Mouse (Mus musculus) embryo, embryonic 11.5 days (tissue): Measurements from ENCODE around the gene Ccdc102a.
A peak's percentile ranks its signal among the peaks of the same experiment; 100 is the strongest.

Source experiments
- DNase-seq: peaks from one replicate; pipeline ENCODE4 v3.0.0-alpha.2; 2012; ENCODE audit warnings: low read depth, low spot score

Ccdc102a gene

DNA sequence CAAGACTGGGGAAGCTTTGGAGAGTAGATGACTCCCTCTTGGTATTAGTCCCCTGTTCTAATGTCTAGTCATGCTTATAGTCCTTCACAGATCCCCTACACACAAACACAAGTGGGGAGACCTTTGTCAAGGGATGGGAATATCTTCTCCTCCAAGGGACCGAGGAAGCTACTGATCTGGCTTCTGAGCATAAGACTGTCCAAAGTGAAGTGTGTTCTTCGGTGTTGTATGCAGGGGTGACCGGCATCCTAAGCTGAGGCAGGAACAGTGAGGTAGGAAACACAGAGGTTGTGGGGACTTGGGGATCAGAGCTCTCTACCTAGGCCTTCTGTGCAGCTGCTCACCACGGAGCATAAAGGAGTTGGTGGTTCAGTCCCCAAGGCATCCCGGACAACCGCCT lies 4.3 kb upstream of the Ccdc102a start:
- DNase-seq: no peak

DNA sequence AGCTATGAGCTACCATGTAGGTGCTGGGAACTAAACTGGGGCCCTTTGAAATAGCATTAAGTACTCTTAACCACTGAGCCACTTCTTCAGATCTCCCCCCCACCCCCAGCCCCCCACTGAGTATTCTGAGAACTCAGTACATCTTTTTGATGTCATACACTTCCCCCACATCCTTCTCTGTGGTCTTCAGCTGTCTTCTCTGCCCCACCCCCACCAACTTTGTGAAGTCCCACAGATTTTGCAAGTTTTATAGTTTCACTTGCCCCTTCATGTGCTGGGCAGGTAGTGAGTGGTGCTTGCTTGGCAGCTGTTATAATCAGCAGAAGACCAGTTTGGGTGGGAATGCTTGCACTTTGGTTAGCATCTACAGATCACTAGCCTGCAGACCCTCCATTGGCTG lies 1.4 kb upstream of the Ccdc102a start:
- DNase-seq: no peak

DNA sequence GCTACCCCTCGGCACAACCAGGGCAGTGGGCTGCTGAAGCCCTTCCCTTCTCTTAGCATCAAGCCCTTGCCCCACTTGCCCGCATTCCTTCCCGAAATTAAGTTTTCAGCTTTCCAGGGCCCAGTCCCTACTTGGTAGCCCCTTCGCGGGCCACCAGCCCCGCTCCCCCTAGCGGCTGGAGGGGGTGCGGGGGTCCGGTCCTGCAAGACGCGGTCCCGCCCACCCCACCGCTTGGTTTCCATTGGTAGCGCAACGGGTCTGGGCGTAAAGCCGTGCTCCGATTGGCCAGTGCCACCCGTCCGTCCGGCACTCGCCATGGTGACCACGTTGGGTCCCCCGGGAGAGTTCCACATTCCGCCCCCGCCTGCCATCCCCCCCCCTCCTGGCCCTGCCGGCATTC lies 546 bp downstream of the Ccdc102a start:
- DNase-seq: peak; percentile 96

DNA sequence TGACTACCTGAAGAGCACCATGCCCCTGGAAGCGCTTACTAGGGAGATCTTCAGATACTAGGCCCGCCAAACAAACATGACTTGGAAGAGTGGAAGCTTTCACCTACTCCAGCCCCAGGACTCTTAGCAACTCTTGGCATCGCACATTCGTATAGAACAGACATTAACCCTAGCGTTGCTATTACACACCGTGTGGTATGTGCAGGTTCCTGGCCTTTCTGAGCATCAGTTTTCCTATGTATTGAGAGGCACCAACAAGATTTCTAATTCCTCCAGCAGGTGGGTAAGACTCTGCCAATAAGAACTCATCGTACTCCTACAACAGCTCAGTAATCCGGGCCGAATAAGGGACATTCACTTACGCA lies 956 bp downstream of the Ccdc102a start:
- no peak for DNase-seq

DNA sequence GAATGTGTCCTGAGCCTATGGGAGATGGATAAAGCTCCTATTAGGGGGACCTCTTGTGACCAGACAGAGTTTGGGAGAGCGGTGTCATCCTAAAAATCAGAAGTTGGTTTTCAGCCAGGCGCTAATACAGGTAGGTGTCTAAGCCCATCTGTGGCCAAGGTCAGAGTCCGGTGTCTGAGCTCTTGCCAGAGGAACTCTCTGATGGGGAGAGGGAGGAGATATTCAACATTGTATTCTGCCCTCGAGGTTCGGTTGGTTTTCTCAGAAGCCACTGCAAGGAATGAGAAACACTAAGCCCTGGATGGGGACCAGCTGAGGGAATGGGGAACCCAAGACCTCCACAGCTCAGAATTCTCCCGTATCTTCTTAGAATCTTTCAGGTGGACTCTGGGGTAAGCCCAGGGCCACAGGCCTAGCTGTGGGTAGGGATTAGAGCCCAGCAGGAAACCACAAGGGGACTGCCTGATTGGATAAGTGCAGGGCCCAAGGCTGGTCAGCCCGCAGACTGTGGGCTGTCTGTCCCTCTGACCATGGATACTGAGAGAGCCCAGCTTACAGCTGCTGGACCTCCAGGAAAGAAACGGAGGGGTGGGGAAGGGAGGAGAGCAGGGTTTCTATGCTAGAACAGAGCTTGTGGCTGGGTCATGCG lies 1.5 kb downstream of the Ccdc102a start:
- no peak for DNase-seq

DNA sequence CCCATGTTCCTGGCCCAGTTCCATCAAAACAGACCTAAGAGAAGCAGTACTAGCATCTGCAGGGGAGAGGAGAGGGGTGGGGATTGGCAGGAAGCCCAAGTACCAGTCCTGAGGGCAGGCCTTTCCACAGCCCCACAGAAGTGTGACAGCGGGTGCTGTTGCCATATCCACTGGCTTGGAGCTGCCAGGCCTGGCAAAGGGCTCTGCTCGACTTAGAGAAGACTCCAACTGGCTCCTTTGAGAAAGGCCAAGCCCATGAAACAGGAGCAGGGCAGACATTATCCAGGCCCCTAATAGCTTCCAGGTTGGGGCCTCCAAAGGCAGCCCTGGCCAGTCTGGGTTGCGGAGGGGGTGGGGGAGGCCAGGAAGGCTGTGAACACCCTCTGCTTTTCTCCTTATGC lies 3.2 kb downstream of the Ccdc102a start:
- no peak for DNase-seq

DNA sequence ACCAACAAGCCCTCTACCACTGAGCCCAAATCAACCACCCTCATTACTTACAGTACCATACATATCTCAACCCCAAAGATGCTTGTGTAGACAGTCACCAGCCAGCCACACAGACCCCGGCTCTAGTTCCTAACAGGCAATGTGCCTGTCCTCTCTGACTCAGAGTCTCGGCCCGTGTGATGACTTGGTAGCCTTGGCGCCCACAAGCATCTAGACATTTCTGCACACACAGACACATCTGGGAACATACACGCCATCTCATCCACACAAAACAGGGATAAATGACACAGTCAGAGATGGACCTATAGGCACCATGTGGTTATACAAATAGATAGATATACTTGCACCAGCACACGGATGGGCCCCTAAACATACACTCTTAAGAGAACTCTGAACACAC lies 3.6 kb downstream of the Ccdc102a start:
- no peak for DNase-seq

DNA sequence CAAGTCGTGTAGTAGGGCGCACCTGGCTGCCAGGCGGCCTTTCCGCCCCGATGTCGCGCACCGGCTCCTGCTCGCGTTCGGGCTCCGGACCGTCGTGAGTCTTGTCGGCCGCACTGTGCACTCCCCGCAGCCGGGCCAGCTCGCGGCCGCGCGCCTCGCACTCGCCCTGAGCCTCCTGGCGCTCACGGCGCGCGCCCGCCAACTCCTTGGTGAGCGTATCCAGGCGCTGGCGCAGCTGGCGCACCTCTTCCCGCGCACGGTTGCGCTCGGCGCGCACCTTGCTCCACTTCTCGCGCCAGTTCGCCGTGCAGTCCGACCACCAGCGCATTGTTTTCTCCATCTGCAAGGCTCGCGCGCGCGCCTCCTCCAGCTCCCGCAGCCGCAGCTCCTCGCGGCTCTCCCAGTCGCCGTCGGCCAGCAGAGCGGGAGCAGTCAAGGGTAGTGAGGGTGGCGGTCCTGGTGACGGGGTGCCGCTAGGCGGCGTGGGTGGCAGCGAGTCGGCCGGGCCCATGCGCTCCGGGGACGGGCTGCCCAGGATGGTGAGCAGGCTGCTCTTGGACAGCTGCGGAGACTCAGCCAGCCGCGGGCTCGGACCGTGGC lies 4.7 kb downstream of the Ccdc102a start:
- peak; percentile 67 for DNase-seq

DNA sequence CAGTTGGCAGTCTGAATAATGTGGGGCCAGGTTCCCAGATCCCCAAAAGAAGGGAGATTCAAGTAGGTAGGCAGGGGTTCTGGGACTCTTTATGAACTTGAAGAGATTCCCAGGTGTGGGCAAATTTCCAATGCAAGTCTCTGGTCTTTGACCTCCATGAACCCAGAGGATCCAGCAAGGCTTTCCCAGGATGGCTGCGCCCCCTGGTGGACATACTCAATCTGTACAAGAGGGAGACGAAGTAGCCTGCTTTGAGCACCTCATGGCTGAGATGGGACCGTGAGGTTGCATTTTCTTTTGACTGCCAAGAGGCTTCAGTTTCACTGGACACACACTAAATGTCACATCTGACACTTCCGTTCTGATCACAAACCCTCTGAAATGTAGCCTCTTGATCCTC lies 9.1 kb downstream of the Ccdc102a start:
- DNase-seq: peak; percentile 73

DNA sequence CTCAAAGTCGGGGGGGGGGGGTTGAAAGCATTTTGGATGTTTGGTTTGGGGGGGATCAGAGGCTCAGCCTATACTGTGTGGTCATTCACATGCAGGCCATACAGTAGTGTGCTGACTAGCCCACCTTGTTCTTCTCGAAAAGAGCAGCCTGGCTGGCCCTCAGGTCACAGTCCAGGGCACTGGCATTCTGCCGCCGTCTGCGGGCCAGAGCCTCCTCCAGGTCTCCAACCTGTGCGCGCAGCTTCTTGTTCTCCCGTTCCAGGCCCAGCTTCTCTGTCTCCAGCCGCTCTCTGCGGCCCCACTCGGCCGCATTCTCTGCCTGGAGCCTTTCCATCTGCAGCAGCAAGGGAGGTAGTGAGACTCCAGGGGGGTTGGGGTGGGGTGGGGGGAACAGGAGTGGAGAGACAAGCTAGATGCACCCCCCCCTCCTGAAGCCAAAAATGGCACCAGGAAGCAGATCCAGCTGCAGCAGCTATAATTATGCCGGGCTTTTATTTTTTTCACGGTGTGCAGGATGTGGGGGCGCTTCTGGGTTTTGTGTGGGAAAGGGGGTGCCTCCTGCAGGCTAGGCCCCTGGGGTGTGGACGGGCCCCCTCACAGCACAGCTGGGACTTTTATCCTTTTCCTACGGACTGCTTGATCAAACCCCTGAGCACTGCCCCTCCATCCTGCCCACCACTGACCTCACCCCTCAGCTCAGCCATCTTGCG lies 10.2 kb downstream of the Ccdc102a start:
- DNase-seq: no peak

DNA sequence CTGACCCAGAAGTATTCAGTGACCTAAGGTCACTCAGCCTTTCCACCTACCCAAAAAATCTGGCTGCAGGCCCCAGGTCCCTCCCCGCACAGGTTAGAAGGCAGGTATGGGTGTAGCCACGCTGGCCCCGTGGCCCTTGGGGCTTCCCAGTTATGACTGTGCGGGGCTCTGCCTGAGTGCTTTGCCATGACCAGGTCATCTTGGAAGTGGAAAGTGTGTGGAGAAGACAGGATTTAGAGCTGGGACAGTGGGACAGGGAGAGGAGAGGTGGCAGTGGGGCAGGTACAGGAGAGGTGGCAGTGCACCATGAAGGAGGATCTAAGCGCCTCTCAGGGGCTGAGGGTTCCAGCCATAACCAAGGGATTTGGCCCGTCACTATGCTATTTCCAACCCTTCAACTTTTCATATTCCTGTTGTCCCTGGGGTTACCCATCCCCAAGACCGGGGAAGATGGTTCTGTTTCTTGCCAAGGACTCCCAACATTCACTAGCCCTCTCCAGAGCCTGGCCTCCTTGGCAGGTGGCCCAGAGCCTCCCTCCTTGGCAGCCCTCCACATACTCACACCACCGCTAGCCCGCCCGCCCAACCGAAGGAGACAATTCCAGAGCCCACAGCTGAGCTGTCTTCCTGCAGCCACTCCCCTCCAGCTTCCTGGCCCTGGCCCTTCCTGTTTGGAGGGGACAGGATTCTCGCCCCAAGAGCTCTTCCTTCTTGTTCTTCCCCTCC lies 13.3 kb downstream of the Ccdc102a start:
- no peak for DNase-seq

DNA sequence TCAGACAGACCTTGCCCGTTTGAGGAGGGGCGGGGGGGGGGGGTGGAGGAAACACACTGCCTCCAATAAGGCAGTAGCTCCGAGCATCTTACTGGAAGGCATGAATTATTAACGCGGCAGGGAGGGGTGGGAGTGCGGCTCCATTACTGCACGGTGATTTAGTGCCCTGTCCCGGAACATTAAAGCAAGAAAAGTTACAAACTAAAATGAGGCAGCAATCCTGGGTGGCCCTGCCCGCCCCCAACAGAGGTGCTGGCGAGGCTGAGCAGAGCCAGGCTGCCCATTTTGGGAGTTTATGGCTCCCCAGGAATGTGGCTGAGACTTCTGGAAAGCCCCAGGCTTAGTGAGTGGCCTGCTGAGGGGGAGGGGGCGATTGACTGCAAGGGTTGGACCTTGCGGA lies 14.2 kb downstream of the Ccdc102a start:
- no peak for DNase-seq

DNA sequence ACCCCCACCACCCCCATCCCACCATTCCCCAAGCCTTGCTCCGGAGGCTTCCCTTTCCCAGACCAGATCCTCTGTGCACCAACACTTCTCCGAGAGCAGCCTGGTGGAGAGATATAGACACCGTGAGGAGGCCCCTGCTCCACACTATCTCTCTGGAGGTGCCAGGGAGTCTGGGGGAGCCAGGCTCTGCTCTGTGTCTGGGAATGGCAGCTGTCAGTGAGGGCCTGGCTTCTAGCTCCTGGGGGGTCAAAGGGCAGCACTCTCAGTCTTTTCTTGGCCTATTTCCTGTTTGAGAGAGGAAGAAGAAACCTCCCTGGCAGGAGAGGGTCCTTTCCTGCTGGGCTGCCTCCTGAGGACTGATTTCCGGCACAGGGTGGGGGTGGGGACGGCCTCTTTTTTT lies 16.9 kb downstream of the Ccdc102a start:
- no peak for DNase-seq

DNA sequence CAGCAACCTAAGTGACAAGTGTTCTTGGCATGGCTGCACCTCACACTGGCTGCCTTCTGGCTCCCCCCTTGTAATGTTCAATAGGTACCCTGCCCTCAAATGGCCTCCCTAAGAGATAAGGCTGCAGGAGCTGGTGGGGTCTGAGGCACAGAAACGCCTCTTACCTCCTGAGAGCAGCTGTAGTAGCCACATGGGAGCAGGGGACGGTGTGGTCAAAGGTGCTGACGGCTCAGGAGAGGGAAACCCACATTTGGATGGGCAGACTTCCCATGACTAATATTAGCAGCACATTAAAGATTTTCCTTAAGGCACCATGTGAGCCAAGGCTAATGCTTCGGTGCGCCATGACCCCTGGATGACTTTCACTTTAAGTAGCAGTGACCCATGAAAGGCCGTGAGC lies 17.3 kb downstream of the Ccdc102a start:
- DNase-seq: no peak

DNA sequence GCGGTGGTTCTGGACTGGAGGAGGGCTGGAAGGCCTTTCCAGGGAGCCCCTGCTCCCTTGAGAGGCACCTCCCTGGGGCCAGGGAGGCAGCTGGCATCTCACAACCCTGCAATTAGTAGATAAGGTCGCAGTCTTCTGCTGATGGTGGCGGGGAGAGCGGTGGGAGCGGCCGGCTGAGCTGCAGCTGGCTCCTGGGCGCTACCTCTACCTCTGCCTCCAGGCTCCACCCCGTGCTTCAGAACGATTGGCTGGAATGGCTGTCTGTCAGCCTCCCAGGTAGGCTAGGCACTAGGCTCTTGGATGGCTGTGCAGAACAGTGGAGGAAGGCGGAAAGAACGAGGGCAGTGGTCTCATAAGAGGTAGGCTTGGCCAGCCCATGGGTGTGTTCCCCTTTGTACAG lies 18.6 kb downstream of the Ccdc102a start:
- DNase-seq: no peak

DNA sequence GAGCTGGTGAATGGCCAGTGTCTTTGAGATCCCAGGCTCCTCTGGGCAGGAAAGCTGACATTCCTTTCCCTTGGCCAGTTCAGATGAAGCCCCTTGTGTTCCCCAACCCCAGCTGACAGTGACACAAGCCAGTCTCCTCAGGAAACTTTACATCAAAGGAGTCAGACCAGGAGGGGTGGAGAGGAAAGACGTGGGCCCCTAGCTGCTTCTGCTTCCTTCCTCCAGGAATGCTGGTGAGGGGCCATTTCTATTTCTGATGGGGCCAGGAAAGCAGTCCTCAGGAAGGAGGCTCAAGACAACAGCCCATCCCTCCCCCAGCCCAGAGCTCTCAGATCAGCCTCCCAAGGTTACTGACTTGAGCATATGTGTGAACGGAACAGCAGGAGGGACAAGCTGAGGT lies 25.0 kb downstream of the Ccdc102a start:
- DNase-seq: no peak

DNA sequence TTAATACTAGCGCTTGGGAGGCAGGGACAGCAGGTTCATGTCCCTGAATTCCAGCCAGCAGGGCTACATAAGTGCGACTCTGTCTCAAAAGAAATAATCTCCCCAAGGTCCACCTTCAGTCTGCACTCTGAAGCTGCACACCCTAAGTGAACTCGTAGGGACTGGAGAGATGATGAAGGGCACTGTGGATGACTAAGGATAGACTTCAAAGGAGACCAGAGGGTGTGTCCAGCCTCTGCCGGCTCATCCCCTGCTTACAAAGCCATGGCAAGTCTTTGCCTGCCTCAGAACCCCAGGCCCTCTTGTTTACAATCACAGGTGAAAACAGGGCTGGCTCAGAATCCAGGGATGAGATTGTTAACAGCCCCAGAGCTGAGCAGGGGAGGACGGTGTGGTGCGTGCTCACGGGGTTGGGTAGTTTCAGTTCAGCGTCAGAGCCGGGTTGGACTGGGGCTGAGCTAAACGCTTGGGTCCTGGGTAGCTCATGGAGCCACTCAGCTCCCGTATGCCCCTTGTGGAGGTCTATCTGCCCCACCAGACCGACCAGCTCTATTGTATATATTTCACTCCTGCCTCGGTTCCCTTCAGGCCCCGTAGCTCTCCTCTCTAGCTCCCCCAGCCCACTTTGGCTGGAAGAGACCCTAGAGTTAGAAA lies 29.4 kb downstream of the Ccdc102a start:
- no peak for DNase-seq

DNA sequence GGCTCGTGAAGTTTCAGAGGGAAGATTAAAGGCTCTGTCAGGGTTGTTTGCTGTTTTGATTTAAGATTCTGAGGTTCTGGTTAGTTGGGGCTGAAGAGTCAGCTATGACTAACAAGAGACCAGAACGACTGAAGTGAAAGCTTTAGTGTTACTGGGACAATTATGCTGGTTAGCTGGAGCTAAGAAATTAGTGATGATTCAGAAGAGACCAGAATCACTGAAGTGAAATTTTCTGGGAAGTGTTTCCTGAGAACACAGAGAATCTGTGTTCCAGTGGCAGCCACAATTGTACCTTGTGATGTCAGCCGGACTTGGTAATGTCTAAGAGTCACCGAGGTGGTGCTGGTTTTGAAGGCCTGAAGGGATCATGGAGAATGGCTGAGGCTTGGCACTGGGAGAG lies 37.2 kb downstream of the Ccdc102a start:
- DNase-seq: no peak

DNA sequence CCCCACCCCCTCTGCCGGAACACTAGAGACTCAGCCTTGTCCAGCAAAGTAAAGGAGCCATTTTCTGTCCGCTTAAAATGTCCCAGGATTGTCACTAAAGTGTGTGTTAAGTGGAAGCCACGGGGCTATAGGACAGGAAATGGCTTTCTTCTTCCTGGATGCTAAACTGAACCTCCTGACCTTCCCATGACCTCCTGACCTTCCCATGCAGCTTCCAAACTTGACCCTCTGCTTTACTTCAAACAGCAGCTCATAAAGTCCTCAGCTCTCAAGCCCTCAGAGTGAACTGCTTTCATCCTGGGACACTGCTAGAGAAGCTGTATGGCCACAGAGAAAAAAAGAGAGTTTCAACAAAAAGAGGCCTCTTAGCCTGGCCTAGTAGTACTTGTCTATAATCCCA lies 41.1 kb downstream of the Ccdc102a start:
- no peak for DNase-seq

DNA sequence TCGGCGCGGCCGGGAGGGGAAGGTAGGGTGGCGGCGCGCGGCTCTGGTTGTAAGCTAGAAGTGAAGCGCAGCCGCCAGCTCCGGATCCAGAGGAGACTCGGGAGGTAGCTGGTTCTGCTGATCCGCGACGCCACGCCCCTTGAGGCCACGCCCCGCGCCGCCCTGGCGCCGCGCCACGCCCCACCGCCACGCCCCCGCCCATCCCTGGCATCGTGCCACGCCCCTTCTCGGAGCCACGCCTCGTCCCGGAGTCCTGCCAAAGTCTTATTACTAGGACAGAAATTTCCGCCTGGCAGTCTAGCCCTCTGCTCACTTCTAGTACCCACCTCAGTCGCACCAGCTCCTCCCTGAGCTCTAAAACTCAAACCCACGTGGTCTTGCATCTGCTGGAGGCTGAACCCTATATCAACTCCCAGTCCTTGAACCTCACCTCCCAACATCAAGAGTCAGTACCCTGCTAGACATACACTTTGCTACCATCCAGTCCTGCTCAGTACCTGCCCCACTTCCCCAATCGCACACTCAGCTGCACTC lies 41.6 kb downstream of the Ccdc102a start, which contains the start of gene Dok4:
Gene Dok4 (minus strand): TSS at position 134 of the 534 bp plus-strand sequence.
- peak; percentile 73 for DNase-seq

DNA sequence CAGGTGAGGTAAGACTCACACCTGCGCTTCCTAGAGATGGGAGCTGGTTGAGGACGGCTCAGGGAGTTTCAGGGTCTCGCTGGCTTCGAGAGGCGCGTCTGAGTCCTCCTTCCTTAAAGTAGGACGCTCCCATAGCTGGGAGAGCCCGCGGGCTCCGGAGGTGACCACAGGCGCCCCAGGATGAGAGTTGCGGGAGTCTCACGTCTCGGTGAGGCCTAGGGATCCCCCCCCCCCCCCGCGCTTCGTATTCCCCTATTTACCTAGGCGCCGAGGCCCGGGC lies 42.1 kb downstream of the Ccdc102a start:
- DNase-seq: no peak
